Mouse (Mus musculus) lung, postnatal 0 days (tissue): ENCODE results near the gene C730034F03Rik. TPM values are rescaled to one million over a fixed set of nuclear protein-coding genes. Genes with fewer than 3 reads are reported as not detected.

Experiments used
- ATAC-seq: fragments of 200-750 bp; cut with Nextera tagmentation; 2 replicates; pipeline ENCODE4 v1.8.0; 2017; ENCODE audit warnings: moderate library complexity
- DNase-seq: peaks from one replicate; pipeline ENCODE4 v3.0.0-alpha.2; 2016; ENCODE audit warnings: low spot score
- H3K27ac ChIP-seq: fragments of 300-500 bp; sonication (generic); 2 replicates; pipeline ENCODE4 v1.5.1; 2014; ENCODE audit warnings: antibody characterized with exemption, mild to moderate bottlenecking, low read length, mixed read lengths
- H3K27me3 ChIP-seq: fragments of 300-500 bp; sonication (generic); replicated peaks from 2 replicates; pipeline ENCODE4 v1.6.1; 2014; ENCODE audit warnings: low read length, mixed read lengths; ENCODE audit not compliant: insufficient read depth
- H3K36me3 ChIP-seq: fragments of 300-500 bp; sonication (generic); 2 replicates; pipeline ENCODE4 v1.6.1; 2014; ENCODE audit warnings: low read length, mixed read lengths; ENCODE audit not compliant: insufficient read depth
- H3K4me1 ChIP-seq: fragments of 300-500 bp; sonication (generic); 2 replicates; pipeline ENCODE4 v1.6.1; 2014; ENCODE audit warnings: antibody characterized with exemption, low read depth, low read length, mixed read lengths; ENCODE audit not compliant: insufficient read depth
- H3K4me2 ChIP-seq: fragments of 300-500 bp; sonication (generic); replicated peaks from 2 replicates; pipeline ENCODE4 v1.6.1; 2014; ENCODE audit warnings: low read depth, mild to moderate bottlenecking, low read length, moderate library complexity, mixed read lengths
- H3K4me3 ChIP-seq: fragments of 300-500 bp; sonication (generic); 2 replicates; pipeline ENCODE4 v1.5.1; 2014; ENCODE audit warnings: low read depth, low read length
- H3K9ac ChIP-seq: fragments of 300-500 bp; sonication (generic); replicated peaks from 2 replicates; pipeline ENCODE4 v1.6.1; 2014; ENCODE audit warnings: low read depth, mild to moderate bottlenecking
- H3K9me3 ChIP-seq: fragments of 300-500 bp; sonication (generic); 2 replicates; pipeline ENCODE4 v1.6.1; 2016; ENCODE audit warnings: low read length, mixed read lengths
- CTCF ChIP-seq: IDR thresholded peaks from 2 replicates; pipeline ENCODE4 v1.5.1; 2016; ENCODE audit warnings: antibody characterized with exemption, mild to moderate bottlenecking
- EP300 ChIP-seq: IDR thresholded peaks from 2 replicates; pipeline ENCODE4 v1.6.1; 2016; ENCODE audit warnings: antibody characterized with exemption, mild to moderate bottlenecking, control low read depth
- WGBS: fragments of 180-500 bp; shearing (Covaris S2); extraction: QIAGEN DNeasy Blood & Tissue Kit; methylation state at CpG from one replicate; pipeline ENCODE4 v1.1.7; 2014; 5-methylcytosine and 5-hydroxymethylcytosine counted together
- polyA plus RNA-seq: library from polyadenylated mRNA; unstranded; fragments of >200 nt; fragmentation: Nextera tagmentation; extraction: Ambion mirVana; gene quantifications from 2 replicates; pipeline ENCODE4 v1.2.1, GENCODE M21; 2015

Gene C730034F03Rik
- polyA plus RNA-seq, 1 experiment from 2014 or later = 2.2 TPM

DNA sequence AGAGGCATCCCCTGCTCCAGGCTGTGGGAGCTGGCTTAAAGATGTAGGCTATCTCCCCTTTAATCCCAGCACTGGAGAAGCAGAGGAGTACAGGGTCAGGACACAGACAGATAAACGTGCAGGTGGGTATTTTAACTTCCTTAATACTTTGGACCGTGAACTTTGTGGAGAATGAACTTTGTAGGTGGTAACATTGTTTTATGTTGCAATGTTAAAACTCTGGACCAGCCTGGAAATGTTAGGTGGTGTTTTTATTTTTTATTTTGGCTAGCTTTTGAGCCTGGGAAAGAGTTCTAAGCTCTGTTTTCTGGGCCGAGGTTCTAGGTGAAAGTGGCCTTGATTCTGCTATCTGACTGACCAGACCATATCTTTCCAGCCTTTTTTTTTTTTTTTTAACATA is 1.9 kb downstream of the C730034F03Rik start:
- DNase-seq (no peak), ATAC-seq (no peak)
- 0 out of 2 replicates have a peak, but pooled peaks cover 3% of the 10 kb centered on the region for H3K36me3 ChIP-seq
- H3K4me1 ChIP-seq = peaks cover 6% of the 10 kb centered on the region; the same call in 1 of the 2 replicates
- 90% methylated on average over 3 of the region's 3 CpGs for WGBS
- H3K27ac ChIP-seq = no peak overlapping the region
- TF ChIP-seq EP300 (no peak), CTCF (no peak)
- H3K9me3 ChIP-seq = no peaks in the 10 kb centered on the region
- no peak overlapping the region for H3K9ac ChIP-seq
- H3K4me2 ChIP-seq = no peak overlapping the region
- H3K27me3 ChIP-seq = no peaks in the 10 kb centered on the region
- no peak overlapping the region for H3K4me3 ChIP-seq

DNA sequence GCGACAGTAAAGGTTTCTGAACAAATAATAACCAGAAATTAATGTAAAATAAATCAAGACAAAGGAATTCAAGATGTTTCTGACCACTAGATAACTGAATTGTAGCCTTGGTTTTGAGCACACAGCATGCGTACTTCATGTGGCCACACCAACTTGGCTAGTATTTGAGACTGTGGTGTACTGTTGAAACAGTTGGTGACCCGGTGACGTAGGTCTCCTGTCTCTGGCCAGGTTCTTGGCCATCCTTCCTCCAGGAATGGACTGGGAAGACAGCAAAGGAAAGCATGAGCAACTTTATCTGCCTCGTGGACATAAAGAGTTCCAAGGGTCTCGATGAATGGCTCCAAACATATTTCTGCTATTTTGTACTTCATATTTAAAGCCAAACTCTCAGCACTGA is 2.4 kb downstream of the C730034F03Rik start:
- Histone ChIP-seq H3K4me3 (no peak overlapping the region), H3K4me1 (peaks cover 6% of the 10 kb centered on the region; the same call in 1 of the 2 replicates), H3K4me2 (no peak overlapping the region), H3K9me3 (no peaks in the 10 kb centered on the region), H3K9ac (no peak overlapping the region), H3K27ac (no peak overlapping the region), H3K27me3 (no peaks in the 10 kb centered on the region), H3K36me3 (0 out of 2 replicates have a peak, but pooled peaks cover 3% of the 10 kb centered on the region)
- no peak for DNase-seq
- WGBS = 89% methylated on average over 6 of the region's 6 CpGs
- TF ChIP-seq CTCF (no peak), EP300 (no peak)
- no peak for ATAC-seq

DNA sequence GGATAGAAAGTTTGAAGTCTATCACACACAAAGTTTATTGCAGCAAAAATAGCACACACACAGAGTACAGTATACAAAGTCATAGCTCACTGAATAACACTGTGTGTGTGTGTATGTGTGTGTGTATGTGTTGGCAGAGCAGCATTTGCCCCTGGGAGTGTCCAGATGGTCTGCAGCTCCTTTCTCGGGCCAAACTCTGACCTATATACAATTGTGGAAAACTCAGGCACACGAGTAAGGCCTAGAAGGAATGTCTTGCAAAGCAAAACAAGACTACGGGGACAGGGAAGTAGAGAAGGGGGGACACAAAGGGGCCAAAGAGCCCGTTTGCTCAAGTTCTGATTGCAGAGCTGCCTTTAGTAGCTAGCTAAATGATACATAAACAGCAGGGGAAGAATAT is 3.6 kb downstream of the C730034F03Rik start:
- Histone ChIP-seq H3K4me1 (peaks cover 6% of the 10 kb centered on the region; the same call in 1 of the 2 replicates), H3K27me3 (no peaks in the 10 kb centered on the region), H3K27ac (no peak overlapping the region), H3K4me3 (no peak overlapping the region), H3K9me3 (no peaks in the 10 kb centered on the region), H3K36me3 (no peaks in the 10 kb centered on the region), H3K9ac (no peak overlapping the region), H3K4me2 (no peak overlapping the region)
- no peak for TF ChIP-seq CTCF
- no peak for TF ChIP-seq EP300
- DNase-seq (no peak), ATAC-seq (no peak)
- 60% methylated on average over 4 of the region's 4 CpGs for WGBS

DNA sequence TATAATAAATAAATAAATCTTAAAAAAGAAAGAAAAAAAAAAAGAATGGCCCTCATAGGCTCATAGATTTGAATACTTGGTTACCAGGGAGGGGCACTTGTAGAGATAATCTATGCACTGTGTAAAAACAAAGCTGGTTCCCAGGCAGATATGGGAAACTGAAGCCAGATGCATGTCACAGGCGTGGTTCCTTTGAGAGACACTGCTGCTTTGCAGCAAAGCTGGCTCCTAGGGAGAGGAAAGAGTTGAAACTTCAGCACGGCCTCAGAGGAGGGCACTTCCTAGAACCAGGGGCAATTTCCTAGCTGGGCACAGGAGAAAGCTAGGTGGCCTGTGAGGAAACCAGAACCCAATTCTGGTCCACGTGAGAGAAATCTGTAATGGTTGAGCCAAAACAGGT is 4.7 kb downstream of the C730034F03Rik start:
- Histone ChIP-seq H3K4me3 (no peak overlapping the region), H3K4me2 (no peak overlapping the region), H3K27me3 (no peaks in the 10 kb centered on the region), H3K9me3 (no peaks in the 10 kb centered on the region), H3K36me3 (no peaks in the 10 kb centered on the region), H3K27ac (no peak overlapping the region), H3K9ac (no peak overlapping the region), H3K4me1 (no peaks in the 10 kb centered on the region)
- 67% methylated on average over 3 of the region's 3 CpGs for WGBS
- TF ChIP-seq EP300 = no peak
- no peak for TF ChIP-seq CTCF
- DNase-seq (no peak), ATAC-seq (no peak)

DNA sequence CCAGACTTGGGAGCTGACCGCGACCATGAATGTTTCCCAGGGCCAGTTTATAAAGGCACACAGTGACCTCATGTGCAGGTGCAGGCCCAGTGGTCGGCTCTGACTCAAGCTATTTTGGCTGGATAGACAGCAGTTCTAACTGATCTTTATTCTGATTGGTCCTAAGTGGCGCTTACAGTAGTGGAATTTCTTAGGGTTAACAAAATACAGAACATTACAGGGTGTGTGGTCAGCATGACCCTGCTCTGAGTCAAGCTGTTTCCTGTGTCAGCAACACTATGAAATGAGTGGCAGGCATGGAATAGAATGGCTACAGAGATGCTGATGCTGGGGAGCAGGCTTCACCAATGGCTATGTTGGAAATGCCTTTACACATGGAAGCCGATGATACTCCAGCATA is 6.5 kb downstream of the C730034F03Rik start:
- H3K9me3 ChIP-seq = no peaks in the 10 kb centered on the region
- no peak for TF ChIP-seq EP300
- no peak for TF ChIP-seq CTCF
- no peak for ATAC-seq
- no peaks in the 10 kb centered on the region for H3K27me3 ChIP-seq
- WGBS = 80% methylated on average over 5 of the region's 5 CpGs
- no peak overlapping the region for H3K9ac ChIP-seq
- no peaks in the 10 kb centered on the region for H3K36me3 ChIP-seq
- H3K4me2 ChIP-seq = no peak overlapping the region
- H3K4me1 ChIP-seq = no peaks in the 10 kb centered on the region
- H3K27ac ChIP-seq = no peak overlapping the region
- no peak overlapping the region for H3K4me3 ChIP-seq
- DNase-seq = no peak

DNA sequence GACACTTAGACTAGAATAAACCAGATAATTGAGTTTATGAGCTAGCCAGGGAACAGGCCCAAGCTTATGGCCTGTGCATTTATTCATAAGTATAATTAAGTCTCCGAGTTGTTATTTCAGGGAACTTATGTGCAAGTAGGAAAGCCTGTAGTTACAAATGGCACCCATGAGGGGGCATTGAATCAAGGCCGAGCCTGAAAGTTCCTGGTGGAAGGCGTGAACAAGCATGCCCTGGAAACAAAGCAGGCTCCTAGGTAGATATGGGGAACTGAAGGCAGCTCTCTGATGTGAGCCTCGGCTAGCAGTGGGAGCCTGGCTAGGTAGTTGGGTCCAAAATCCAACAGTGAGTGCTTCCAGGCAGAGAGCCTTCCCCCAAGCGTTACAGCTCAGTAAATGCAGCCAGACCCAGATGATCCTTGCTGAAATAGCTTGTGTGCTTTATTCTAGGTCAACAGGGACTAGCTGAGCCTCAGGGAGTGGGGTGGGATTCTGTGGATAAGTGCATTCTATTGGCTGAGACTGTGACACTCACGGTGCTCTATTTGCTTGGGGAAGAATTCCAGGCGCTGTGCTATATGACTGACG is 13.2 kb downstream of the C730034F03Rik start:
- ATAC-seq (no peak), DNase-seq (no peak)
- Histone ChIP-seq H3K4me1 (no peaks in the 10 kb centered on the region), H3K36me3 (no peaks in the 10 kb centered on the region), H3K4me3 (no peak overlapping the region), H3K27ac (no peak overlapping the region), H3K9ac (no peak overlapping the region), H3K4me2 (no peak overlapping the region), H3K27me3 (no peaks in the 10 kb centered on the region), H3K9me3 (no peaks in the 10 kb centered on the region)
- TF ChIP-seq EP300 (no peak), CTCF (peak; percentile 33)
- 29% methylated on average over 8 of the region's 8 CpGs for WGBS
